Mouse (Mus musculus) intestine, embryonic 16.5 days (tissue): ENCODE results near the gene Aggf1. TPM values are rescaled to one million over a fixed set of nuclear protein-coding genes. Genes with fewer than 3 reads are reported as not detected.

Source experiments
- ATAC-seq: fragments of 200-750 bp; cut with Nextera tagmentation; 2 replicates; pipeline ENCODE4 v1.8.0; 2017; ENCODE audit warnings: moderate TSS enrichment, moderate library complexity
- H3K27ac ChIP-seq: fragments of 300-500 bp; sonication (generic); 2 replicates; pipeline ENCODE4 v1.5.1; 2014; ENCODE audit warnings: mild to moderate bottlenecking, low read length
- H3K27me3 ChIP-seq: fragments of 300-500 bp; sonication (generic); replicated peaks from 2 replicates; pipeline ENCODE4 v1.6.1; 2014; ENCODE audit warnings: low read length, control low read depth, mixed read lengths; ENCODE audit not compliant: control insufficient read depth, insufficient read depth
- H3K36me3 ChIP-seq: fragments of 300-500 bp; sonication (generic); 2 replicates; pipeline ENCODE4 v1.6.1; 2014; ENCODE audit warnings: low read length, control low read depth; ENCODE audit not compliant: control insufficient read depth, insufficient read depth
- H3K4me1 ChIP-seq: fragments of 300-500 bp; sonication (generic); 2 replicates; pipeline ENCODE4 v1.6.1; 2014; ENCODE audit warnings: low read length, control low read depth, mixed read lengths; ENCODE audit not compliant: control insufficient read depth, insufficient read depth
- H3K4me2 ChIP-seq: fragments of 300-500 bp; sonication (generic); 2 replicates; pipeline ENCODE4 v1.6.1; 2014; ENCODE audit warnings: low read depth, low read length, control low read depth
- H3K4me3 ChIP-seq: fragments of 300-500 bp; sonication (generic); 2 replicates; pipeline ENCODE4 v1.5.1; 2014; ENCODE audit warnings: mild to moderate bottlenecking, low read length
- H3K9ac ChIP-seq: fragments of 300-500 bp; sonication (generic); 2 replicates; pipeline ENCODE4 v1.6.1; 2014; ENCODE audit warnings: low read depth, low read length
- H3K9me3 ChIP-seq: fragments of 300-500 bp; sonication (generic); 2 replicates; pipeline ENCODE4 v1.6.1; 2016; ENCODE audit warnings: low read length, control low read depth; ENCODE audit not compliant: control insufficient read depth
- WGBS: fragments of 180-500 bp; shearing (Covaris S2); extraction: QIAGEN DNeasy Blood & Tissue Kit; methylation state at CpG from one replicate; pipeline ENCODE4 v1.1.7; 2014; 5-methylcytosine and 5-hydroxymethylcytosine counted together
- polyA plus RNA-seq: library from polyadenylated mRNA; unstranded; fragments of >200 nt; fragmentation: Nextera tagmentation; extraction: Ambion mirVana; gene quantifications from 2 replicates; pipeline ENCODE4 v1.2.1, GENCODE M21; 2015

Gene Aggf1
- polyA plus RNA-seq, 1 experiment from 2014 or later, result 22.8 TPM

DNA sequence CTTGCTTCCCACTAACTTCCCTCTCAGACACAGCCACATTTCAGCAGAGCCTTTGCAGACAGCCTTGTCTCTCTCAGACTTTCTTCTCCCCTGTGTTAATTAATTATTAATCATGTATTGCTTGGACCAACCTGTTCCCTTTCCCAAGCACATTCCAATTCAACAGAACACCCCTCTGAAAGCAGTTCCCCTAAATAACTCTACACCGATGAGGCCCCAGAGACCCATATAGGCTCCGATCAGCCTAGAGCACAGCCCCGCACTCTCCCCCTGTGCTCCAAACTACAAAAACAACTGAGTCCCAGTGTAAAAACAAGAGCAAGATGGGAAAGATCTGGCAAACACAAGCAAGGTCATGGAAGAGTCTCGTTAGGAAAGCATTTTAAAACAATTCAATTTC is 68.6 kb downstream of the Aggf1 start:
- Histone ChIP-seq H3K27ac (no peak overlapping the region), H3K27me3 (no peaks in the 10 kb centered on the region), H3K4me2 (no peak overlapping the region), H3K9ac (no peak overlapping the region), H3K36me3 (no peaks in the 10 kb centered on the region), H3K4me1 (no peaks in the 10 kb centered on the region), H3K9me3 (no peaks in the 10 kb centered on the region), H3K4me3 (no peak overlapping the region)
- 48% methylated on average over 4 of the region's 4 CpGs for WGBS
- ATAC-seq, result peak; percentile 11; the same call in 1 of the 2 replicates

Other genes starting within 250 kb of the Aggf1 start
- 9.9 and 13.6 TPM in 2 replicates for gene Pde8b, start 125.0 kb downstream of the Aggf1 start, polyA plus RNA-seq
- gene Zbed3, start 51.7 kb downstream of the Aggf1 start, polyA plus RNA-seq, result 38.5 and 43.4 TPM in 2 replicates
- 0.20 and 0.22 TPM in 2 replicates for gene Crhbp, start 69.6 kb upstream of the Aggf1 start, polyA plus RNA-seq
- 0.40 and 1.2 TPM in 2 replicates for gene S100z, start 103.4 kb upstream of the Aggf1 start, polyA plus RNA-seq
- gene F2rl1, start 149.9 kb upstream of the Aggf1 start, polyA plus RNA-seq, result 23.0 and 24.8 TPM in 2 replicates
- 41.0 and 41.7 TPM in 2 replicates for gene F2r, start 243.1 kb upstream of the Aggf1 start, polyA plus RNA-seq